Mouse (Mus musculus) embryonic facial prominence, embryonic 14.5 days (tissue): ENCODE results near the gene Klk15. TPM values are rescaled to one million over a fixed set of nuclear protein-coding genes. Genes with fewer than 3 reads are reported as not detected.
"Not testable (repeated sequence)": the region's sequence is repeated elsewhere in the genome, so short reads cannot be mapped to it uniquely, and the experiment has no call there.

Experiments used
- ATAC-seq: fragments of 200-750 bp; cut with Nextera tagmentation; 2 replicates; pipeline ENCODE4 v1.8.0; 2017; ENCODE audit warnings: low read depth, moderate number of reproducible peaks, moderate TSS enrichment
- DNase-seq: peaks from one replicate; pipeline ENCODE4 v3.0.0-alpha.2; 2015; ENCODE audit warnings: low spot score
- H3K27ac ChIP-seq: fragments of 300-500 bp; sonication (generic); replicated peaks from 2 replicates; pipeline ENCODE4 v1.5.1; 2014; ENCODE audit warnings: low read depth, mild to moderate bottlenecking, low read length, moderate library complexity
- H3K27me3 ChIP-seq: fragments of 300-500 bp; sonication (generic); replicated peaks from 2 replicates; pipeline ENCODE4 v1.6.1; 2014; ENCODE audit warnings: low read length; ENCODE audit not compliant: control insufficient read depth, insufficient read depth
- H3K36me3 ChIP-seq: fragments of 300-500 bp; sonication (generic); 2 replicates; pipeline ENCODE4 v1.6.1; 2014; ENCODE audit warnings: low read length, mixed read lengths; ENCODE audit not compliant: control insufficient read depth, insufficient read depth
- H3K4me1 ChIP-seq: fragments of 300-500 bp; sonication (generic); 2 replicates; pipeline ENCODE4 v1.6.1; 2014; ENCODE audit warnings: antibody characterized with exemption, low read length; ENCODE audit not compliant: control insufficient read depth, insufficient read depth
- H3K4me2 ChIP-seq: fragments of 300-500 bp; sonication (generic); 2 replicates; pipeline ENCODE4 v1.6.1; 2014; ENCODE audit warnings: low read depth, mild to moderate bottlenecking, low read length, moderate library complexity, mixed read lengths
- H3K4me3 ChIP-seq: fragments of 300-500 bp; sonication (generic); 2 replicates; pipeline ENCODE4 v1.5.1; 2014; ENCODE audit warnings: low read depth, mild to moderate bottlenecking, low read length
- H3K9ac ChIP-seq: fragments of 300-500 bp; sonication (generic); 2 replicates; pipeline ENCODE4 v1.6.1; 2014; ENCODE audit warnings: low read depth, mild to moderate bottlenecking, low read length, moderate library complexity, mixed read lengths
- H3K9me3 ChIP-seq: fragments of 300-500 bp; sonication (generic); 2 replicates; pipeline ENCODE4 v1.6.1; 2016; ENCODE audit warnings: low read length; ENCODE audit not compliant: control insufficient read depth
- WGBS: fragments of 180-500 bp; shearing (Covaris S2); extraction: QIAGEN DNeasy Blood & Tissue Kit; methylation state at CpG from one replicate; pipeline ENCODE4 v1.1.7; 2014; 5-methylcytosine and 5-hydroxymethylcytosine counted together
- polyA plus RNA-seq: library from polyadenylated mRNA; unstranded; fragments of >200 nt; fragmentation: Nextera tagmentation; extraction: Ambion mirVana; gene quantifications from 2 replicates; pipeline ENCODE4 v1.2.1, GENCODE M21; 2014

The Klk15 gene
- polyA plus RNA-seq, 1 experiment from 2014 or later: not detected

DNA sequence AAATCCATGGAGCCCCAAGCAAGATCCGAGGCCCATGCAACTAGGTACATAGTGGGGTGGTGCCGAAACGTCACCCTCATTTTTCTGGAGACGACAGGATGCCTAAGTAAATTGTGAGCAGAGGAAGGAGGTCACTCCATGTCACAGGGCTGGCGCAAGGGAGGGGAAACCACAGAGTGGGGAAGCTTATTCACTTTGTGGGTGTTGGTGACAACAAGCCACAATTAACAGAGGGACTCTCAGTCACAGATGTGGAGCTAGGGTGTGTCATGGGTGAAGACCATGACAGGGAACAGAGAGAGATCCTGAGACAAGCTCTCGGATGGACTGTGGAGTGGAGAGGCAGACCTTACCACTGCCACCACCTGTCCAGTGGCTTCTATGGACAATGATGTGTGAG is 12.5 kb upstream of the Klk15 start:
- H3K36me3 ChIP-seq: no peaks in the 10 kb centered on the region
- DNase-seq (no peak), ATAC-seq (no peak)
- no peaks in the 10 kb centered on the region for H3K9me3 ChIP-seq
- H3K4me3 ChIP-seq: no peak overlapping the region
- H3K9ac ChIP-seq: no peak overlapping the region
- H3K4me2 ChIP-seq: no peak overlapping the region
- H3K4me1 ChIP-seq: no peaks in the 10 kb centered on the region
- no peaks in the 10 kb centered on the region for H3K27me3 ChIP-seq
- 73% methylated on average over 6 of the region's 6 CpGs for WGBS
- H3K27ac ChIP-seq: no peak overlapping the region

DNA sequence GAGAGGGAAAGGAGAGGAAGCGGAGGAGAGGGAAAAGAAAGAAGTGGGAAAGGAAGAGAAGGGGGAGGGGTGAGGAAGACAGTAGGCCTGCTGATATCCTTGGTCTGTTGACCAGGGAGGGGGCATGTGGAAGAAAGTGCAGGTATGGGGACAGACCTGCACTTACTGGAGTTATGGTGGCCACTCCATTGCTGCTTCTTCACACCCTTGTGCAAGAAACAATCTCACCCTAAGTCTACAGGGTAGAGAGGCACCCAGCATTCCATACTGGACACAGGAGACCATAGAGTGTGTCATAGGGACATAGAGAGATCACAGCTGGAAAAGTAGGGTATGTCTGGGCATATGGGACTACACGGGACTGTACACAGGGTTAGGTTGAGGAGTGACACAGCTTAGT is 11.6 kb upstream of the Klk15 start:
- H3K36me3 ChIP-seq: no peaks in the 10 kb centered on the region
- no peaks in the 10 kb centered on the region for H3K9me3 ChIP-seq
- no peak overlapping the region for H3K9ac ChIP-seq
- H3K27ac ChIP-seq: no peak overlapping the region
- DNase-seq (no peak), ATAC-seq (no peak)
- no peaks in the 10 kb centered on the region for H3K4me1 ChIP-seq
- no peaks in the 10 kb centered on the region for H3K27me3 ChIP-seq
- no peak overlapping the region for H3K4me2 ChIP-seq
- H3K4me3 ChIP-seq: no peak overlapping the region
- WGBS: 88% methylated on average over 2 of the region's 2 CpGs

DNA sequence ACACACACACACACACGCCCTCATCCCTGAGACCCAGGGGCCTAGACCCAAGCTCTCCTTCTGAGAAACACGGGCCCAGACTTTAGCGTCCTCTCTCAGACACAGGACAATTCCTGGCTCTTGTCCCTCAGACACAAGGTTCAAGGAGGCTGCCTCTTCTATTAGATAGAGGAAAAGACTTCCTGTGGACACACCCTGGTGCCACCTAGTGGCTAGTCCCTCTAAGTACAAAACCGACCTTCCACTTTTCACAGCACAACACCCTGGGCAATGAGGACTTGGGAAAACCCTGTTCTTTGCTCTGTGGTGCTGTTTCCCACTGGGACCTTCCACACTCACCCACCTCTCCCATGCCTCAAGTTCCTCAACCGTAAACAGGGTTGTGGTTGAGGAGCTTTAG is 7.6 kb upstream of the Klk15 start:
- no peaks in the 10 kb centered on the region for H3K27me3 ChIP-seq
- no peaks in the 10 kb centered on the region for H3K9me3 ChIP-seq
- no peak overlapping the region for H3K4me2 ChIP-seq
- H3K9ac ChIP-seq: no peak overlapping the region
- no peaks in the 10 kb centered on the region for H3K36me3 ChIP-seq
- H3K4me3 ChIP-seq: no peak overlapping the region
- no peak overlapping the region for H3K27ac ChIP-seq
- no peaks in the 10 kb centered on the region for H3K4me1 ChIP-seq
- WGBS: 64% methylated on average over 5 of the region's 5 CpGs
- DNase-seq (no peak), ATAC-seq (no peak)

DNA sequence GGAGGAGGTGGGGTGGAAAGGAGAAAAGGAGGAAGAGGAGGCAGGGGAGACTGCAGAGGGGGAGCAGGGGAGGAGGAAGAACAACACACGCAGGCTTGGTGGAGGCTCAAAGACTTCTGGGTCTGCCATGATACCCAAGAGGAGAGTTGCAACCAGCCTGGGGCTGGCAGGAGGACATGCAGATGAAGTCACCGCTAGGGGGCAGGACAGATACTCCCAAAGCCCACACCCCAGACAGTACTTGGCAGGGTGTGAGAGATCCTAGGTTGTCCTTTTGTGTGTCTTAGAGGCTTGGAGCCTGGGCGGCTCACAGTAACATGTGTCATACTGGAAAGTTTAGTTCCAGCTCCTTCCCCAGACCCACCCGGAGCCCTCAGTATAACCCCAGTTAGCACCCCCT is 5.0 kb upstream of the Klk15 start:
- DNase-seq: peak; percentile 10
- Histone ChIP-seq H3K27ac (no peak overlapping the region), H3K4me3 (no peak overlapping the region), H3K4me2 (no peak overlapping the region), H3K4me1 (no peaks in the 10 kb centered on the region), H3K36me3 (no peaks in the 10 kb centered on the region), H3K9ac (no peak overlapping the region), H3K27me3 (no peaks in the 10 kb centered on the region), H3K9me3 (no peaks in the 10 kb centered on the region)
- 40% methylated on average over 4 of the region's 4 CpGs for WGBS
- ATAC-seq: no peak; the same call in 1 of the 2 replicates

DNA sequence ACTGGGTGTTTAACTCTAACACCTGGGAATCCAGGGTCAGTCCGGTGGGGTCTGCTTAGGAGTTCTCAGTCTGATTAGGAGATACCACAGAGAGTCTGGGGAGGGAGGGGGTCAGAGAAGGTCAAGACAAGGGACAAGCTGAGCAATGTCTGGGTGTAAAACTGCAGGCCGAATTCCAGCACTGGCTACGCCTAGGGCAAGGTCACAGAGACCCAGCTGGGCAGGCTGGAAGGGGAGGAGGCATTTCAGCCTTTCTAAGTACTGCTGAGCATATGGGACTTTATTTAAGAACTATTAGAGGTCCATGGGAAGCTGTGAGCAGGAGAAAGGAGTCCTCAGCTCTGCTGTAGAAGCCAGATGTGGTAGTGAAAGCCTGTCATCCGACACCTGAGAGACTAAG is 1.2 kb upstream of the Klk15 start:
- WGBS: 46% methylated on average over 4 of the region's 4 CpGs

DNA sequence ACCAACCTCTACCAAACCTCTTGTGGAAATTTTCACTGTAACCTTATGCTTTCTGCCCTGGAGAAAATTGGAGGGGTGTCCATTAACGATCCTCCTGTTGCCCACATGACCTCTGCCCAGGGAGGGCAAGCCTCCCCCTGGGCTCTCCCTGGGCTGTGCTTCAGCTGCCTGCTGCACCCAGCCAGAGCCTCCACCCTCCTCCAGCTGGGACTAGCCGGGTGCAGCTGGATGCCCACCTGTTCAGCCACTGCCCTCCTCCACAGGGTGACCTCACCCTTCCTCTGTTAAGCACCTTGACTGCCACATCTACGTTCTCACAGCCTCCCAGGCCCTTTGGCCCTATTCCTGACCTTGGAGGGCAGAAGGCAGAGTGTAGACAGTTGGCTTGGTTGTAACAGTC is 1.2 kb downstream of the Klk15 start:
- Histone ChIP-seq H3K27me3 (no peaks in the 10 kb centered on the region), H3K4me2 (no peak overlapping the region), H3K27ac (no peak overlapping the region), H3K9ac (no peak overlapping the region), H3K4me1 (no peaks in the 10 kb centered on the region), H3K9me3 (no peaks in the 10 kb centered on the region), H3K36me3 (no peaks in the 10 kb centered on the region), H3K4me3 (no peak overlapping the region)
- ATAC-seq: no peak
- DNase-seq: no peak
- 59% methylated on average over 3 of the region's 3 CpGs for WGBS

More for the DNA sequence above, 1.2 kb upstream of the Klk15 start:
- Histone ChIP-seq H3K9me3 (no peaks in the 10 kb centered on the region), H3K4me3 (no peak overlapping the region), H3K4me1 (no peaks in the 10 kb centered on the region), H3K36me3 (no peaks in the 10 kb centered on the region), H3K4me2 (no peak overlapping the region), H3K9ac (no peak overlapping the region), H3K27ac (no peak overlapping the region), H3K27me3 (no peaks in the 10 kb centered on the region)
- ATAC-seq (no peak), DNase-seq (no peak)

DNA sequence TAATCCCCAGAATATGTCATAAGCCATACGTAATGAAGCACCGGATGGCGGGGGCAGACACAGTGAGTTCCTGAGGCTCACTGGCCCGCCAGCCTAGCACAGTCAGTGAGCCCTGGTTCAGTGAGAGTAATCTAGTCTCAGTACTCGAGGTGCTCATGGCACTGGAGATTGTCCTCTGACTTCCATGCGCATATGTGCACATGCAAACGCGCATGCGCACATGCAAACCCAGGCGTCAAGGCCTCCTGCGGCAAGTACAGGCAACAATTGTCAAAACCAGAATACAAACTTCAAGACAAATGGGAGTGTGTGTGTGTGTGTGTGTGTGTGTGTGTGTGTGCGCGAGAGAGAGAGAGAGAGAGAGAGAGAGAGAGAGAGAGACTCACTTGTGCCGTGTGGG is 3.0 kb downstream of the Klk15 start:
- no peak overlapping the region for H3K4me3 ChIP-seq
- ATAC-seq (no peak), DNase-seq (no peak)
- 89% methylated on average over 14 of the region's 14 CpGs for WGBS
- H3K9ac ChIP-seq: no peak overlapping the region
- no peaks in the 10 kb centered on the region for H3K4me1 ChIP-seq
- H3K9me3 ChIP-seq: no peaks in the 10 kb centered on the region
- H3K36me3 ChIP-seq: no peaks in the 10 kb centered on the region
- H3K27ac ChIP-seq: no peak overlapping the region
- no peaks in the 10 kb centered on the region for H3K27me3 ChIP-seq
- H3K4me2 ChIP-seq: no peak overlapping the region

DNA sequence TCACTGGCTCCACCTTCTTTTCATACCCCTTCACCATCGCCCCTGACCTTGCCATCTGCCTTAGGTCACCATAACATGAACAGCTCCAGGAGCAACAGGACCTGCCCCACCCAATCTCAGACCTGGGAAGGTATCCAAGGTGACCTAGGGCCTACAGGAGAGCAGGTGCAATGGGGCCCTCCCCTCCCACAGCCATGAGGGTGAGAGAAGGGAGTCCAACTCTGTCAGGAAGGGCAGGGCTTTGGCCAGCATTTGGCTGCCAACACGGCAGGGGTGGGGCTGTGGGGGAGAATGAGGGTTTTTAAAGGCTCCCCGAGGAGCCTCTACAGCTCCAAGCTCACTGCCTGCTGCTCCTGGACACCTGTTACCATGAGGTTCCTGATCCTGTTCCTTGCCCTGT is 8.8 kb downstream of the Klk15 start:
- H3K4me2 ChIP-seq, H3K9ac ChIP-seq, H3K27ac ChIP-seq, H3K9me3 ChIP-seq, H3K4me3 ChIP-seq, H3K27me3 ChIP-seq, DNase-seq, ATAC-seq, H3K36me3 ChIP-seq, H3K4me1 ChIP-seq: not testable (repeated sequence)
- 73% methylated on average over 2 of the region's 3 CpGs for WGBS

DNA sequence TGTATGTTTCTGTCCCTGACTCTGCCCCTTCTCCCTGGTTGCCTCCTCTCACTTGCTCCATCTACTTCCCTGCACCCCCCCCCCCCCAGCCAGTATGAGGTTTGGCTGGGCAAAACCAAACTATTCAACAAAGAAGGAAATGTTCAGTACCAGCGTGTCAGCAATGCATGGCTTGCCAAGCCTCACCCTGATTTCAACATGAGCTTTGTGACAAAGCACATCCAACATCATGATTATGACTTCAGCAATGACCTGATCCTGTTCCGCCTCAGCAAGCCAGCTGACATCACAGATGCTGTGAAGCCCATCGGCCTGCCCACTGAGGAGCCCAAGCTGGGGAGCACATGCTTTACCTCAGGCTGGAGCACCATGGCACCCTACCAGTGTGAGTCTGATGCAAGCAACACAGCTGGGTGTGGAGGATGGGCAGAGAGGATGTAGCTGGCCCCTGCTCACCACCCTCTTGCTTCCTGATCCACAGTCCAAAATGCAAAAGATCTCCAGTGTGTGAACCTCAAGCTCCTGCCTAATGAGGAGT is 11.3 kb downstream of the Klk15 start:
- WGBS: 83% methylated on average over 3 of the region's 3 CpGs
- H3K9ac ChIP-seq: no peak overlapping the region
- no peaks in the 10 kb centered on the region for H3K36me3 ChIP-seq
- DNase-seq: no peak
- H3K4me1 ChIP-seq: no peaks in the 10 kb centered on the region
- no peak overlapping the region for H3K4me2 ChIP-seq
- no peaks in the 10 kb centered on the region for H3K9me3 ChIP-seq
- H3K27ac ChIP-seq: no peak overlapping the region
- H3K27me3 ChIP-seq: no peaks in the 10 kb centered on the region
- no peak for ATAC-seq
- no peak overlapping the region for H3K4me3 ChIP-seq
